Mouse (Mus musculus) macrophage (primary cell): ENCODE measurements around the gene Fmo2. TPM values are rescaled to one million over a fixed set of nuclear protein-coding genes. Genes with fewer than 3 reads are reported as not detected.

Source experiments
- H3K27ac ChIP-seq: fragments of 350-480 bp; formaldehyde crosslinking; 2 replicates; pipeline ENCODE4 v1.9.0; 2021
- H3K36me3 ChIP-seq: fragments of 350-480 bp; formaldehyde crosslinking; 2 replicates; pipeline ENCODE4 v1.9.0; 2021; ENCODE audit errors: inconsistent target
- H3K4me3 ChIP-seq: fragments of 350-480 bp; formaldehyde crosslinking; 2 replicates; pipeline ENCODE4 v1.9.0; 2021; ENCODE audit errors: inconsistent target
- H3K79me2 ChIP-seq: fragments of 350-480 bp; formaldehyde crosslinking; 2 replicates; pipeline ENCODE4 v1.9.0; 2021; ENCODE audit errors: inconsistent target
- WGBS: methylation state at CpG from one replicate; pipeline ENCODE4 v1.1.7; 2026; ENCODE audit warnings: inconsistent platforms; ENCODE audit not compliant: missing documents; 5-methylcytosine and 5-hydroxymethylcytosine counted together
- polyA plus RNA-seq: library from polyadenylated mRNA; stranded (reverse); fragments of 250-400 nt; gene quantifications from 3 replicates; pipeline ENCODE4 v1.2.4, GENCODE M21; 2018; ENCODE audit warnings: inconsistent platforms

The Fmo2 gene
- polyA plus RNA-seq, 1 experiment from 2014 or later, result not detected

GRCm38 (mm10) chr1:162870978-162871377, 27.5 kb downstream of the Fmo2 start:
- 75% methylated on average over 7 of the region's 7 CpGs for WGBS
- H3K27ac ChIP-seq, result no peak overlapping the region

DNA sequence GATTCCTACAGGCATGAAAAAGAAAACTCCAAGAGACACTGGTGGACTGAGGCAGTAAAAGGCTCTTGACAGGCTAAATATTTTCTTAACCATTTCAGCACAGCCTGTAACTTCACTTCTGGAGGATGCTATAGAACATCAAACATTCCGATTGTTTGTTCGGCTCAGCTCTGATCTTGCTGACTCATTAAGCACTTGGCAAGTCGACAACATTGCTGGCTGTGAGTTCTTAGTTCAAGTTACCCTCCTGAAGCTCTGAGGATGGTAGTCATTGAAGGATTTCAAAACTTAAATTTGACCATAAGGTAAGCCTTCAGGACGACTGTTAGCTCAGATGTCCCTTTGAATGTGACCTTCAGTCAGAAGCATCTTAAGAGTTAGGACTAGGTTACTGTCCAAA, 31.1 kb downstream of the Fmo2 start:
- Histone ChIP-seq H3K27ac (no peak overlapping the region), H3K36me3 (no peaks in the 10 kb centered on the region), H3K79me2 (no peaks in the 10 kb centered on the region), H3K4me3 (no peak overlapping the region)
- 94% methylated on average over 4 of the region's 4 CpGs for WGBS

More at GRCm38 (mm10) chr1:162870978-162871377, 27.5 kb downstream of the Fmo2 start:
- H3K79me2 ChIP-seq, result no peaks in the 10 kb centered on the region
- no peaks in the 10 kb centered on the region for H3K36me3 ChIP-seq
- H3K4me3 ChIP-seq, result no peak overlapping the region

DNA sequence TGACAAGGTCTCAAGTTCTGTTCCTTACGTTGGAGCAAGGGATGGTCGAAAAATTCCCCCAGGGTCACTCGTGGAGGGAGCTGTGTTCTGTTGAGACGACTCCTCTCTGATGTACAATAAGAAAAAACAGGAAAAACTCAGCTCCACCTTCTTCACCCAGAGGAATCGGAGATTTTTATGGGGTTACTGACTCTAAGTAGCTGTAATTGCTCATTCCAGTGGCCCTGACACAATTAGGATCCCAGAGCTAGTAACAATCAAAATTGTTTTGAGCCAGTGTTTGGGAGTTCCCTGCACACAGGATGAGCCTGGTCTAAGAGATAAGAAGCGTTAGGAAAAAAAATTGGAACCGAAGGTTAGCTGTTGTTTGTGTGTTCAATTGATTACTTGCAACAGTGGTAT, 32.2 kb downstream of the Fmo2 start, which contains the start of gene Fmo1:
Gene Fmo1 (minus strand): TSS at position 331 of the 402 bp plus-strand sequence.
- no peaks in the 10 kb centered on the region for H3K79me2 ChIP-seq
- H3K27ac ChIP-seq, result no peak within 1 kb of the TSS
- H3K4me3 ChIP-seq, result no peak within 1 kb of the TSS
- 43% methylated on average over 7 of the region's 7 CpGs for WGBS
- no peaks in the 10 kb centered on the region for H3K36me3 ChIP-seq

DNA sequence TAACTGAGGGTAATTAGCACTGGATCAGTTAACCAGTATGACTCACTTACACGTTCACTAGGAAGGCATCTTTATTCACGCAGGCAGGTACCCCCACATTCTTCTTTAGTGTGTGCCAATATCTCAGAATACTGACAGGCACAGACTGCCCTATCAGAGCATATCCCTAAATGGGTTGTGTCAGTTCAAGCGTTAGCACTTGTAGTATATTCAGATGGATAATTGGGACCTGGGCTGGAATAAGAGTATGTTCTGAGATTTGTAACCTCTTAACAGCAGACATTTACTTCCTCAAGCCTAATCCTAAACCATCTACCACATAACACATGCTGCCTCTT, 33.1 kb downstream of the Fmo2 start:
- H3K79me2 ChIP-seq, result no peaks in the 10 kb centered on the region
- H3K4me3 ChIP-seq, result no peak overlapping the region
- WGBS, result 84% methylated on average over 3 of the region's 3 CpGs
- no peaks in the 10 kb centered on the region for H3K36me3 ChIP-seq
- no peak overlapping the region for H3K27ac ChIP-seq

- Histone ChIP-seq H3K36me3 (no peaks in the 10 kb centered on the region), H3K4me3 (no peak overlapping the region), H3K79me2 (no peaks in the 10 kb centered on the region), H3K27ac (no peak overlapping the region)
- 79% methylated on average over 8 of the region's 8 CpGs for WGBS
Observed at GRCm38 (mm10) chr1:162864816-162865492, 33.6 kb downstream of the Fmo2 start.

- no peak overlapping the region for H3K27ac ChIP-seq
- whole genome bisulfite sequencing, result 94% methylated on average over 5 of the region's 5 CpGs
- H3K4me3 ChIP-seq, result no peak overlapping the region
- no peaks in the 10 kb centered on the region for H3K36me3 ChIP-seq
- no peaks in the 10 kb centered on the region for H3K79me2 ChIP-seq
Observed at GRCm38 (mm10) chr1:162864279-162864678, 34.2 kb downstream of the Fmo2 start.

- Histone ChIP-seq H3K4me3 (no peak overlapping the region), H3K79me2 (no peaks in the 10 kb centered on the region), H3K36me3 (no peaks in the 10 kb centered on the region), H3K27ac (no peak overlapping the region)
- WGBS, result 91% methylated on average over 3 of the region's 3 CpGs
Observed at GRCm38 (mm10) chr1:162863579-162863978, 34.9 kb downstream of the Fmo2 start.

- WGBS, result 93% methylated on average over 1 of the region's 1 CpGs
- Histone ChIP-seq H3K4me3 (no peak overlapping the region), H3K27ac (no peak overlapping the region)
Observed at GRCm38 (mm10) chr1:162862328-162862727, 36.2 kb downstream of the Fmo2 start.

DNA sequence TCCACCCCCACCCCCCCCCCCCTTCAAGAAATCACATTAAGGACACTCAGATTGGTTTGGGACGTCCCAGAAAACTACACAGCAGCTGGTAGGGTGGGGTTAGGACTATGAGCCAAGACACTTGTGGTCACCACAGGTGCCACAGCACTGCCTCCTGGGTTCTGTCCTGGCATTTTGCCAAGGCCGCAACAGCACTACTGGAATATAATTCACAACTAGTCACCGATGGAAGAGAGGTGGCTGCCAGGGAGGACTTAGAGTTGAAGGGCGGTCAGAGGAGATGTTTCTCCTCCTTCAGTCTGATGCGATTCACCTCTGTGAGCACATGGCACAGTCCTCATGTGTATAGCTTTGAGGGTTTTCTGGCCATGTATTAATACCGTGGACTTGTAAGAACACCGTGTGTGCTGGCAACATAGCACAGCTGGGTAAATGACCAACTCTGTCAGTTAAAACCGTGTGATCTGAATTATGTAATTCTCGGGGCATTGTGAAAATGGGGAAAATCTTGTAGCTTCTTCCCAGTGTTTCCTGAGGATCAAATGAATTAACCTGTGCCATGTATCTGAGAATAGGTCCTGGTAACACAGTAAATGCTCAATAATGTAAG, 38.4 kb downstream of the Fmo2 start:
- Histone ChIP-seq H3K4me3 (no peak overlapping the region), H3K36me3 (no peaks in the 10 kb centered on the region), H3K27ac (no peak overlapping the region), H3K79me2 (no peaks in the 10 kb centered on the region)
- 46% methylated on average over 9 of the region's 9 CpGs for WGBS

More at GRCm38 (mm10) chr1:162862328-162862727, 36.2 kb downstream of the Fmo2 start:
- Histone ChIP-seq H3K36me3 (no peaks in the 10 kb centered on the region), H3K79me2 (no peaks in the 10 kb centered on the region)

- Histone ChIP-seq H3K27ac (no peak overlapping the region), H3K36me3 (no peaks in the 10 kb centered on the region), H3K4me3 (no peak overlapping the region)
Observed at GRCm38 (mm10) chr1:162859545-162859976, 39.0 kb downstream of the Fmo2 start.

GRCm38 (mm10) chr1:162858748-162859130, 39.8 kb downstream of the Fmo2 start:
- Histone ChIP-seq H3K36me3 (no peaks in the 10 kb centered on the region), H3K27ac (no peak overlapping the region), H3K79me2 (no peaks in the 10 kb centered on the region), H3K4me3 (no peak overlapping the region)
- WGBS, result 75% methylated on average over 12 of the region's 12 CpGs

More at GRCm38 (mm10) chr1:162859545-162859976, 39.0 kb downstream of the Fmo2 start:
- WGBS, result 84% methylated on average over 10 of the region's 10 CpGs
- no peaks in the 10 kb centered on the region for H3K79me2 ChIP-seq

DNA sequence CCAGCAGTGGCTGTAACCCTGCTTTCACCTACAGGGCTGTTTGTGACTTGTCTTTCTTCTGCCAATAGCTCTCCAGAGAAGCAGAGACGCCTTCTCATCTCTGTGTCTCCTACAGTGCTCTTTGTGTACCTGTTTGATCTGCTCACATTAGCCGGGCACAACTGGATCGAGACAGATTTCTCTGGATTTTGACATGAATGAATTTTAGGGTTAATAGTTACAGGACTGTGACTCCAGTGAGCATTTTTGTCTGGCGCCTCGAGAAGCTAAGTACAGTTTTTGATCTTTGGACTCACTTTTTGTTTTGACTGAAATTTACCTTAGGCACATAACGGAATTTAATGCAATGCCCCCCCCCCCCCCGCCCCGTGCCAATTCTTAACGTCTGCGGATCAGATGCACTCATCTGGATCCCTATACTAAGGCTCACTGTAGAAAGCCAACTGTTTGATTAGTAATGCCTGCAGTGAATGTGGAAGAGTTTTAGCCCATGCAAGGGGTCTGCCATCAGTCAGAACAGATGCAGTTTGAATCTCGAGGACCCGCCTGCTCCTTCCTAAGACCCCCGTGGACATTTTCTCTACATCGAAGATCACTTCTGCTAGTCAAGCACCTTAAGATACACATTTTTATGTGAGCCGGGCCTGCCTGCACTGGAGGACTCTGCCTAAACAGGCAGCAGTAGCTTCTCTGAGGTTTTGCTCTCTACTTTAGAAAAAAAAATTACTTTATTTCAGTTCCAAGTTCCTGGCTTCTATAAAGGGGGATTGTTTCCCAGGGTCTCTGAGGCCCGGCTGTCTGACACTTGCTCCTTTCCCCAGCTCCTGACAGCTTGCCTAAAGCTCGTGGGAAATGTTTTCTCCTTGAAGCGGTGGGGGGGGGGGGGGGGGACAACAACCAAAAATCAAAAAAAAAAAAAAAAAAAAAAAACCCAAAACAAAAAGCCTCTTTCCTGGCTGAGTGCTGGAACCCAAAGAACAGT, 40.5 kb downstream of the Fmo2 start:
- Histone ChIP-seq H3K36me3 (no peaks in the 10 kb centered on the region), H3K27ac (no peak overlapping the region), H3K79me2 (no peaks in the 10 kb centered on the region), H3K4me3 (no peak overlapping the region)
- 85% methylated on average over 14 of the region's 18 CpGs for WGBS

GRCm38 (mm10) chr1:162853812-162854482, 44.6 kb downstream of the Fmo2 start:
- Histone ChIP-seq H3K27ac (no peak overlapping the region), H3K79me2 (no peaks in the 10 kb centered on the region), H3K36me3 (no peaks in the 10 kb centered on the region), H3K4me3 (no peak overlapping the region)
- WGBS, result 73% methylated on average over 3 of the region's 3 CpGs

GRCm38 (mm10) chr1:162847554-162847953, 51.0 kb downstream of the Fmo2 start:
- Histone ChIP-seq H3K27ac (no peak overlapping the region), H3K36me3 (no peaks in the 10 kb centered on the region), H3K79me2 (no peaks in the 10 kb centered on the region), H3K4me3 (no peak overlapping the region)
- 91% methylated on average over 5 of the region's 6 CpGs for WGBS
